Mouse (Mus musculus): Measurements from ENCODE around the gene Ndc1.

DNA sequence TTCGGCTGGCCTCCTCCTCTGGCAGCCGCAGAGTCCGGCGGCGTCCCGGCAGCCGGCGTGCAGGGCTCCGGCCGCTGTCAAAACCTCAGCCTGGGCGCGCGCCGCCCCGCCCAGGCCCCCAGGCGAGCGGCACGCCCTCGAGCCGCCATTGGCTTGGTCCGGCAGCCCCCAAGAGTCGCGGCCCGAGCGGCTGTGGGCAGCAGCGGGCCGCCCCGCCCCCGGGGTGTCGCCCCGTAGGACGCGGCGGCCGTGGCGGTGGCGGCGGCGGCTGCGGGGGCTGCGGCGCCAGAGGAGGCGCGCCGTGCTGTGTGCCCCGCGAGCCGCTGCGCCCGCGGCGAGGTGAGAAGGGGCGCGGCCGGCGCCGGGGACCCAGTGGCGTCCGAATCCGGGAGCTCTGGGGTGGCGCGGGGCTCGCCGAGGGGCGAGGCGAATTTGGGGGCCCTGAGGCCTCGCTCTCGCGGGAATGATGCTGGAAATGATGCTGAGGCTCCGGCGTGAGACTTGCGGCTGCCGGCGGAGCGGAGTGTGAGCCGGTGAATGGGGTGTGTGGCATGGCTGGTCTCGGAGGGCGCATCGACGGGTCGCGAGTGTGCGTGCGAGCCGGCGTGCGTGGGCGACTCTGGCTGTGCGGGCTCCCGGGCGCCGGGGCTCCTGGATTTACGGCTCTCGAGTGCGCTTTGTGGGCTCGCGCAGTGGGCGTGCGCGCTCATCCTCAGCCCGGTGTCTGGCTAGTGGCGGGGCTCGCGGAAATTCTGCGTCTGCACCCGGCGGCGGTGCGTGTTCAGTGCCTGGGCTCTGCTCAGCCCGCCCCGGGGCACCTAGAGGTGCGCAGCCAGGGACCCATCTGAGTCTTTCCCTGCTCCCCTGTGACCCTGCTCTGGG lies 67.0 kb downstream of the Ndc1 start, which contains the start of gene Glis1:
- TF ChIP-seq CTCF (IDR thresholded peaks at IDR 0.05; ENCODE audit: borderline replicate concordance, insufficient read depth, low read depth, low read length) (no peak), POLR2A (IDR thresholded peaks at IDR 0.05; ENCODE audit: borderline replicate concordance, insufficient read depth, low read length) (no peak)
